Mouse (Mus musculus) megakaryocyte, embryonic 14.5 days (primary cell): Measurements from ENCODE around the gene Zbtb8os.

Experiments
- FLI1 ChIP-seq: IDR thresholded peaks from 2 replicates; pipeline ENCODE4 v1.6.1; 2012; ENCODE audit warnings: low read length, inconsistent platforms, mixed read lengths
- GATA1 ChIP-seq: IDR thresholded peaks from 3 replicates; pipeline ENCODE4 v1.6.1; 2012; ENCODE audit warnings: mixed read lengths, low read length, inconsistent platforms, borderline replicate concordance

GRCm38 (mm10) chr4:129339743-129340142 is 4.2 kb downstream of the Zbtb8os start:
- TF ChIP-seq GATA1 (no peak), FLI1 (no peak)
